Mouse (Mus musculus) ES-Bruce4 (cell line): ENCODE results near the gene Paxx.

Experiments used
- CTCF ChIP-seq: IDR thresholded peaks from one replicate; pipeline ENCODE4 v1.8.1; 2011; ENCODE audit warnings: low read depth, low read length
- EP300 ChIP-seq: IDR thresholded peaks from 2 replicates; pipeline ENCODE4 v1.6.1; 2011; ENCODE audit warnings: low read depth, low read length; ENCODE audit not compliant: insufficient read depth
- POLR2A ChIP-seq: IDR thresholded peaks from one replicate; pipeline ENCODE4 v1.8.1; 2011; ENCODE audit warnings: low read length; ENCODE audit not compliant: insufficient read depth

DNA sequence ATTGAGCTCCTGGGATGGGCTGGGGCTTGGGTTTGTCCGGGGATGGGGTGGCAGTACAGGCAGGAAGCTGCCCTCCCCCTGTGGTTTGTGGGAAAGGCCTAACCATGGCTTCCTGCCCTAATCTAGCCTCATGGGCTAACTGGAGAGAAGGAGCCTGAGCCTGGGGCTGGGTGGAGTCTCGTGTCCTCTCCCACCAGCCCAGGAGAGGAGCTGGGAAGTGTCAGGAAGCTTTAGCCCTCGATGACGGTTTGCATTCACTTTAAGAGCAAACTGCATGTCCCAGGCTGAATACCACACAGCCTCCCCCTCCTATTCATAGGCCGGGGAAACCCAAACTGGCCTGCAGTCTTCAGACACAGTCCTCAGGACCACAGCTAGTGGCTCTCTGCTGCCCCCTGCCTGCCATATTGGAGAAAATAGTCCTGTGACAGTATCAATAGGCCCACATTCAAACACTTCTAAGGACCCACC is 34.1 kb downstream of the Paxx start:
- TF ChIP-seq POLR2A (no peak), EP300 (no peak), CTCF (peak; percentile 89)
